Mouse (Mus musculus) embryonic facial prominence, embryonic 13.5 days (tissue): ENCODE measurements around the gene Rrad. TPM values are rescaled to one million over a fixed set of nuclear protein-coding genes. Genes with fewer than 3 reads are reported as not detected.

Source experiments
- ATAC-seq: fragments of 200-750 bp; cut with Nextera tagmentation; 2 replicates; pipeline ENCODE4 v1.8.0; 2017; ENCODE audit warnings: low read depth; ENCODE audit not compliant: insufficient number of reproducible peaks, insufficient read depth, low FRiP score, low TSS enrichment
- H3K27ac ChIP-seq: fragments of 300-500 bp; sonication (generic); 2 replicates; pipeline ENCODE4 v1.5.1; 2015; ENCODE audit warnings: moderate library complexity, mild to moderate bottlenecking, inconsistent platforms
- H3K27me3 ChIP-seq: fragments of 300-500 bp; sonication (generic); 2 replicates; pipeline ENCODE4 v1.6.1; 2015; ENCODE audit warnings: mild to moderate bottlenecking, inconsistent platforms
- H3K36me3 ChIP-seq: fragments of 300-500 bp; sonication (generic); 2 replicates; pipeline ENCODE4 v1.6.1; 2015; ENCODE audit warnings: mild to moderate bottlenecking, inconsistent platforms
- H3K4me1 ChIP-seq: fragments of 300-500 bp; sonication (generic); 2 replicates; pipeline ENCODE4 v1.6.1; 2015; ENCODE audit warnings: inconsistent platforms
- H3K4me2 ChIP-seq: fragments of 300-500 bp; sonication (generic); 2 replicates; pipeline ENCODE4 v1.6.1; 2015; ENCODE audit warnings: moderate library complexity, mild to moderate bottlenecking, inconsistent platforms
- H3K4me3 ChIP-seq: fragments of 300-500 bp; sonication (generic); 2 replicates; pipeline ENCODE4 v1.5.1; 2015; ENCODE audit warnings: mild to moderate bottlenecking, inconsistent platforms
- H3K9ac ChIP-seq: fragments of 300-500 bp; sonication (generic); 2 replicates; pipeline ENCODE4 v1.6.1; 2015; ENCODE audit warnings: mild to moderate bottlenecking, inconsistent platforms
- H3K9me3 ChIP-seq: fragments of 300-500 bp; sonication (generic); 2 replicates; pipeline ENCODE4 v1.6.1; 2016; ENCODE audit warnings: inconsistent platforms
- whole genome bisulfite sequencing: fragments of 180-500 bp; shearing (Covaris S2); methylation state at CpG from one replicate; pipeline ENCODE4 v1.1.7; 2015; ENCODE audit warnings: mixed read lengths; 5-methylcytosine and 5-hydroxymethylcytosine counted together
- polyA plus RNA-seq: library from polyadenylated mRNA; unstranded; fragments of >200 nt; fragmentation: Nextera tagmentation; extraction: Ambion mirVana; gene quantifications from 2 replicates; pipeline ENCODE4 v1.2.1, GENCODE M21; 2015

The Rrad gene
- polyA plus RNA-seq, 1 experiment from 2014 or later: 3.4 TPM

- no peak overlapping the region for H3K4me2 ChIP-seq
- WGBS: 65% methylated on average over 6 of the region's 6 CpGs
- no peaks in the 10 kb centered on the region for H3K9me3 ChIP-seq
- no peak overlapping the region for H3K4me3 ChIP-seq
- no peak overlapping the region for H3K27ac ChIP-seq
- H3K9ac ChIP-seq: no peak overlapping the region
- H3K4me1 ChIP-seq: peaks cover 18% of the 10 kb centered on the region
- peaks cover 13% of the 10 kb centered on the region for H3K36me3 ChIP-seq
- peaks cover 23% of the 10 kb centered on the region for H3K27me3 ChIP-seq
- ATAC-seq: no peak
Measured at GRCm38 (mm10) chr8:104632486-104632885, 1.4 kb upstream of the Rrad start.

DNA sequence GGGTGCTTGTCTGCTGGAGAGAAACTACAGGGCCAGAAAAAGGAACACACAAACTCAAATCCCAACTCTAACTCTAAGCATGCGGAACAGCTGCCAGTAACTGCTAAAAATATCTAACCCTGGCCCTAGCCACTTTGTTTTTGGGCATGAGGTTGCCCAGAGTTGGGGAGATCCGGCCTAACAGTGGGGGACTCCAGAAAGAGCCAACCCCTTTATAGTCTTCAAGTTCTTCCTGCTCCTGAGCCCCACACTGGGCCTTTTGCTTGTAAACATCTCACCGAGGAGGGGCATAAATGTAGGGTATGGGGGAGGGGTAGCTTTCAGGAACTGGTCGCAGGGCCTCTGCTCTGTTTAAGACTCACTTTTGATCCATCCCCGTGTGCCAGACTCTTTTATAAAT is 848 bp upstream of the Rrad start:
- peaks cover 23% of the 10 kb centered on the region for H3K27me3 ChIP-seq
- WGBS: 34% methylated on average over 5 of the region's 5 CpGs
- no peaks in the 10 kb centered on the region for H3K9me3 ChIP-seq
- peaks cover 13% of the 10 kb centered on the region for H3K36me3 ChIP-seq
- 0 out of 2 replicates have a peak overlapping the region, but pooled peaks have one; percentile 44 for H3K4me3 ChIP-seq
- no peak overlapping the region for H3K27ac ChIP-seq
- no peak for ATAC-seq
- peak overlapping the region; percentile 69 for H3K4me2 ChIP-seq
- peaks cover 18% of the 10 kb centered on the region for H3K4me1 ChIP-seq
- H3K9ac ChIP-seq: no peak overlapping the region

DNA sequence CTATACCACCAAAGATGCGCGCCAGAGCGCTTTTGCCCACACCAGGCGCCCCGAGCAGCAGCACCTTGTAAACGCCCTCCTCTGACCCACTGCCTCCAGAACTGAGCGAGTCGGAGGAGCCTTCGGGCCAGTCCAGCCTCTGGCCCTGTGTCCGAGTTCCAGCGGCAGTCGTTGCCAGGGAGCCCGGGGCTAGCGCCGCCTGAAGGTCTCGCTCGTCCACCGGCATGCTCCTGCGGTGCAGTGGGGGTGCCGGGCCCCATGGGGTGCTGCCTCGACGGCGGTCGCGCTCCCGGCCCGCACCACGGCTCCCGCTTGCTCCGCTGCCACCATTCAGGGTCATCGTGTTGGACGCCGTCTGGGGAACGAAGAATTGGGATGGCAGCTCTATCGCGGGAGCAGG is 553 bp downstream of the Rrad start:
- ATAC-seq: no peak

GRCm38 (mm10) chr8:104630111-104630479 is 1.0 kb downstream of the Rrad start:
- WGBS: 37% methylated on average over 8 of the region's 8 CpGs
- peaks cover 23% of the 10 kb centered on the region for H3K27me3 ChIP-seq
- peaks cover 5% of the 10 kb centered on the region; the same call in 1 of the 2 replicates for H3K36me3 ChIP-seq
- H3K4me3 ChIP-seq: peak overlapping the region; percentile 44
- H3K9ac ChIP-seq: no peak overlapping the region
- no peaks in the 10 kb centered on the region for H3K9me3 ChIP-seq
- H3K4me1 ChIP-seq: peaks cover 18% of the 10 kb centered on the region
- H3K4me2 ChIP-seq: peak overlapping the region; percentile 69
- no peak overlapping the region for H3K27ac ChIP-seq
- no peak for ATAC-seq

More for the DNA sequence above, 553 bp downstream of the Rrad start:
- Histone ChIP-seq H3K9me3 (no peaks in the 10 kb centered on the region), H3K9ac (peak overlapping the region; percentile 58), H3K27me3 (peaks cover 23% of the 10 kb centered on the region), H3K27ac (no peak overlapping the region), H3K4me1 (peaks cover 18% of the 10 kb centered on the region), H3K4me3 (peak overlapping the region; percentile 44), H3K36me3 (peaks cover 9% of the 10 kb centered on the region), H3K4me2 (peak overlapping the region; percentile 69)
- WGBS: under 1% methylated on average over 36 of the region's 36 CpGs

DNA sequence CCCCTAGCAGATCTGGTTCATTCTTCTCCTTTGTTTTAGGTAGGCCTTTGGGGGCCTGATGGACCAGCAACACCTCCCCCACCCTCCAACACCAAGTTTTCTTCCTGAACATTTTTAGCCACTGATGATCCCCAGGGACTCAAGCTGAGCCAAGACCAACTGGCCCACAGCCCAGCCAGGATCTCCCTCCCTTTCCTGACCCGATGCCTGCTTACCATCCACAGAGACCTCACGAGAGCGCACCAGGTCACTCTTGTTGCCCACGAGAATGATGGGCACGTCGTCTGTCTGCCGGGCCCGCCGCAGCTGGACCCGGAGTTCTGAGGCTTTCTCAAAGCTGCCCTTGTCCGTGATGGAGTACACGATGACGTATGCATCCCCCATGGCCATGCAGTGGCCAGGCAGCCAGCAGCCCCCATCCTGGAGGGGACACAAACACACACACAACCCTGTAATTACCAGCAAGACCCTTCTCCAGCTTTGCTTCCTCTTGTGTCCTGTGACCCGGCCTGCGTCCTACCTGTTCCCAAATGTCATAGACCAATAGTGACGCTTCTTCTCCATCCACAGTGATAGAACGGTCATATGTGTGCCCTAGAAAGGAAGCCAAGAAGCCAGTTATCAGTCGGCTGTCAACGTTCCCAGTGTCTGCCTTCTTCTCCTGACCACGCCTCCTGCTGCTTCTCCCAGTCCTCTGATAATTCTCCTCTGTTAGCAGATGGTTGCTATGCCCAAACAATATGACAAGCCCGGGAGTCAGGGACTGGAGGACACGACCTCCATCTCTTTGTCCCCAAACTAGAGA is 1.6 kb downstream of the Rrad start:
- Histone ChIP-seq H3K27ac (no peak overlapping the region), H3K27me3 (peaks cover 23% of the 10 kb centered on the region), H3K9ac (no peak overlapping the region), H3K36me3 (0 out of 2 replicates have a peak, but pooled peaks cover 1% of the 10 kb centered on the region), H3K4me3 (no peak overlapping the region), H3K4me1 (peaks cover 18% of the 10 kb centered on the region), H3K4me2 (no peak overlapping the region), H3K9me3 (no peaks in the 10 kb centered on the region)
- WGBS: 80% methylated on average over 22 of the region's 22 CpGs
- no peak for ATAC-seq

DNA sequence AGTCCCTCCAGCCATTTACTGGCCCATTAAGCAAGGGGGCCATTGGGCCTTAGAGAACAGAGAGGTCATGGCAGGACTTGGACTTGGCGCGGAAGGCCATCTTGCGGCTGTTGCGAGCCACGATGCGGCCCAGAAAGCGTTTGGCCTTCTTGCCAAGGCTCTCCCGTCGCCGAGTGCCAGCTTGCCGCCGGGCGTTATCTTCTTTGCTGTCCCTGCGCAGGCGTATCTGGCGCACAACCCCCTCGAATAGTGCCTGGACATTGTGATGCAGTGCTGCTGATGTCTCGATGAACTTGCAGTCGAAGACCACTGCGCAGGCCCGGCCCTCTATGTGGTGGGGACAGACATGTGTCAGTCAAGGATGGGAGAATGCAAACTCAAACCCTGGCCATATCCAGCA is 2.7 kb downstream of the Rrad start:
- Histone ChIP-seq H3K9ac (no peak overlapping the region), H3K27me3 (peaks cover 23% of the 10 kb centered on the region), H3K4me1 (peaks cover 18% of the 10 kb centered on the region), H3K9me3 (no peaks in the 10 kb centered on the region), H3K36me3 (no peaks in the 10 kb centered on the region), H3K4me3 (no peak overlapping the region), H3K4me2 (no peak overlapping the region), H3K27ac (no peak overlapping the region)
- no peak for ATAC-seq
- 96% methylated on average over 21 of the region's 21 CpGs for WGBS

GRCm38 (mm10) chr8:104627065-104627740 is 3.9 kb downstream of the Rrad start:
- no peak overlapping the region for H3K9ac ChIP-seq
- no peak overlapping the region for H3K27ac ChIP-seq
- ATAC-seq: no peak
- WGBS: 63% methylated on average over 4 of the region's 4 CpGs
- H3K4me3 ChIP-seq: no peak overlapping the region
- H3K4me2 ChIP-seq: no peak overlapping the region
- no peaks in the 10 kb centered on the region for H3K9me3 ChIP-seq
- peaks cover 17% of the 10 kb centered on the region for H3K4me1 ChIP-seq
- H3K36me3 ChIP-seq: no peaks in the 10 kb centered on the region
- peaks cover 23% of the 10 kb centered on the region for H3K27me3 ChIP-seq

- Histone ChIP-seq H3K9me3 (no peaks in the 10 kb centered on the region), H3K4me3 (no peak within 1 kb of the TSS), H3K4me1 (no peaks in the 10 kb centered on the region), H3K27me3 (peaks cover 4% of the 10 kb centered on the region), H3K36me3 (no peaks in the 10 kb centered on the region), H3K27ac (no peak within 1 kb of the TSS), H3K4me2 (no peak within 1 kb of the TSS), H3K9ac (no peak within 1 kb of the TSS)
- ATAC-seq: no peak
- 76% methylated on average over 6 of the region's 6 CpGs for WGBS
Measured at GRCm38 (mm10) chr8:104624161-104624560, 7.0 kb downstream of the Rrad start, which contains the start of gene Cdh16. Cdh16 (minus strand) TSS chr8:104624396.

- WGBS: 76% methylated on average over 5 of the region's 5 CpGs
- no peak overlapping the region for H3K27ac ChIP-seq
- H3K4me1 ChIP-seq: no peaks in the 10 kb centered on the region
Measured at GRCm38 (mm10) chr8:104620765-104621164, 10.4 kb downstream of the Rrad start.

DNA sequence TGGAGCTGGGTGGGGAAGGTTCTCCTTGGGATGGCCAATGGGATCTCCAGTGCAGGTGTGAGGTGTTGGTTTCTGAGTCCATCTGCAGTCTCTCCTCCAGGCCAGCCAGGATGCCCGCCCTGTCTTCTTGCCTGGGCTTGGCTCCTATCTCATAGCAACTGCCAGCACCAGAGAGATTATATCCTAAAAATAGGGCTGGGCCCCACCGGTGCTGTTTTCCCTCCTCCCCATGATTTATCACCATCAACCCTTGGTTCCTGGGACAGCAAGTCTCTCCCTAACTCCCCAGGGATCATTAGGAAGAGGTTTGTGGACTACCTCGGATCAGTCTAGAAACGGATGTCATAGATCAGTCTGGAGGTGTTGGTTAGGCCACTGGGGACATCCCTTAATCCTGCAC is 18.0 kb downstream of the Rrad start:
- Histone ChIP-seq H3K9ac (no peak overlapping the region), H3K4me3 (no peak overlapping the region), H3K27me3 (no peaks in the 10 kb centered on the region), H3K9me3 (no peaks in the 10 kb centered on the region), H3K36me3 (no peaks in the 10 kb centered on the region), H3K4me1 (no peaks in the 10 kb centered on the region), H3K4me2 (no peak overlapping the region), H3K27ac (no peak overlapping the region)
- 68% methylated on average over 4 of the region's 4 CpGs for WGBS
- no peak for ATAC-seq

More at GRCm38 (mm10) chr8:104620765-104621164, 10.4 kb downstream of the Rrad start:
- Histone ChIP-seq H3K4me2 (no peak overlapping the region), H3K9ac (no peak overlapping the region), H3K36me3 (no peaks in the 10 kb centered on the region), H3K9me3 (no peaks in the 10 kb centered on the region), H3K4me3 (no peak overlapping the region), H3K27me3 (no peaks in the 10 kb centered on the region; the same call in 1 of the 2 replicates)
- no peak for ATAC-seq

DNA sequence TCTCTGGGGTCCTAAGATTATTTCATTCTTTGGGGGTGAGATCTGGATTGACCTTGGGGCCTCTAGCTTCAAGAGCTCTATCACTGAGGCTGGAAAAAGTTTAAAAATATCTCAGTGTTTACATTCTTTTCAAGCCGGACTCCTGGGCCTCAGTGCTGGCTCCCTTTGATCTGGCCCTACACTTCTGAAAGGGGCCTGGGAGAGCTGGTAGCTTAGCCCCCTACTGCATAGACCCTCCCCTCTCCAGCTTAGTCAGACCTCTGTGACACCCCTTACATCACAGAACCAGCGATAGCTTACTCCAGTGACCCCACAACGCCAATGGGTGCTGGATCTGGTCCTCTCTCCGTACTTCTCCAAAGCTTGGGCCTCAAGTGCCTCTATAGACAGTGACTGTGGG is 19.5 kb downstream of the Rrad start:
- Histone ChIP-seq H3K4me1 (no peaks in the 10 kb centered on the region), H3K4me3 (no peak overlapping the region), H3K9me3 (no peaks in the 10 kb centered on the region), H3K27me3 (no peaks in the 10 kb centered on the region), H3K27ac (no peak overlapping the region), H3K36me3 (no peaks in the 10 kb centered on the region), H3K9ac (no peak overlapping the region), H3K4me2 (no peak overlapping the region)
- WGBS: 73% methylated on average over 4 of the region's 4 CpGs
- ATAC-seq: no peak
